Mouse (Mus musculus): ENCODE data around the gene Irf7.

DNA sequence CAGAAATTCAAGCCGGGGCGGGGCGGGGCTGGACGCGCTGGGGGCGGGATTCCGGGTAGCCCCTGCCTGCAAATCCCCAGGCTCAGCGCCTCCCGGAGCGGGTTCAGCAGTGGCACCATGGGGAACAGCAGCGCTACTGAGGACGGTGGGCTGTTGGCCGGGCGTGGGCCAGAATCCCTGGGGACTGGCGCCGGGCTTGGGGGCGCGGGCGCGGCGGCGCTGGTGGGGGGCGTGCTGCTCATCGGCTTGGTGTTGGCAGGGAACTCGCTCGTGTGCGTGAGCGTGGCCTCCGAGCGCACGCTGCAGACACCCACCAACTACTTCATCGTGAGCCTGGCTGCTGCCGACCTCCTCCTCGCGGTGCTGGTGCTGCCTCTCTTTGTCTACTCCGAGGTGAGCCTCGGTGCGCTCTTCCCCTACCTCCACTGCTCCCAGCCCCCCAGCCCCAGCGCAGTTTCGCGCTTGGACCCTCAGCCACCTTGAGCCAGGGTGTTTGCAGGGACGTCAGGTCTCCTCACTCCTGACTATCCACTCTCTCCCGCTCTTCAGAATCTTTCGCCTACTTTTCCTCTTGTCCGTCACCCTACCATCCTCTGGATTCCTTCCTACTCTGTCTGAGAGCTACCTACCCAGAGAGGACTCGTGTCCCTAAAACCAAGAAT lies 25.8 kb upstream of the Irf7 start, which contains the start of gene Drd4:
- TF ChIP-seq POLR2A (IDR thresholded peaks at IDR 0.05; ENCODE audit: control insufficient read depth in 1 of 2, insufficient read depth in 1 of 2, low read depth in 1 of 2, low read length in 2 of 2, poor library complexity in 1 of 2): no peak
- TF ChIP-seq POLR2AphosphoS2 (IDR thresholded peaks at IDR 0.05; ENCODE audit: low read length): no peak
- no peak for TF ChIP-seq POLR2AphosphoS5 (IDR thresholded peaks at IDR 0.05; ENCODE audit: borderline replicate concordance, low read depth, low read length)
- TF ChIP-seq TAL1 (IDR thresholded peaks at IDR 0.05; ENCODE audit: low read length): no peak
- no peak for TF ChIP-seq ZKSCAN1 (IDR thresholded peaks at IDR 0.05; ENCODE audit: low read depth, low read length)
- TF ChIP-seq TBP (IDR thresholded peaks at IDR 0.05; ENCODE audit: low read depth, low read length): no peak
- TF ChIP-seq GATA1 (IDR thresholded peaks at IDR 0.05; ENCODE audit: low read depth, low read length): no peak
- no peak for TF ChIP-seq RAD21 (IDR thresholded peaks at IDR 0.05; ENCODE audit: low read depth, low read length)
- TF ChIP-seq EP300 (IDR thresholded peaks at IDR 0.05; ENCODE audit: low read depth in 1 of 2, low read length in 2 of 2): no peak
- no peak for TF ChIP-seq MAFK (IDR thresholded peaks at IDR 0.05; ENCODE audit: borderline replicate concordance, low read depth, low read length)
